Mouse (Mus musculus) testis, adult 2 months (tissue): ENCODE measurements around the gene Gm16253. TPM values are rescaled to one million over a fixed set of nuclear protein-coding genes. Genes with fewer than 3 reads are reported as not detected.
A peak's percentile ranks its signal among the peaks of the same experiment; 100 is the strongest.

Experiments used
- H3K27ac ChIP-seq: fragments of 200-500 bp; 2 replicates; pipeline ENCODE4 v1.5.1; 2012; ENCODE audit warnings: low read depth, low read length; ENCODE audit not compliant: control insufficient read depth, insufficient read depth
- H3K27me3 ChIP-seq: fragments of 200-500 bp; 2 replicates; pipeline ENCODE4 v1.6.1; 2012; ENCODE audit warnings: mild to moderate bottlenecking, low read length, moderate library complexity; ENCODE audit not compliant: control insufficient read depth, insufficient read depth
- H3K36me3 ChIP-seq: fragments of 200-500 bp; 2 replicates; pipeline ENCODE4 v1.6.1; 2012; ENCODE audit warnings: mild to moderate bottlenecking, low read length; ENCODE audit not compliant: control insufficient read depth, insufficient read depth
- H3K4me1 ChIP-seq: fragments of 200-500 bp; 2 replicates; pipeline ENCODE4 v1.6.1; 2012; ENCODE audit warnings: low read length; ENCODE audit not compliant: control insufficient read depth, insufficient read depth
- H3K4me3 ChIP-seq: fragments of 200-500 bp; 2 replicates; pipeline ENCODE4 v1.5.1; 2012; ENCODE audit warnings: low read depth, mild to moderate bottlenecking, low read length, moderate library complexity, mixed read lengths; ENCODE audit not compliant: control insufficient read depth
- CTCF ChIP-seq: fragments of 200-500 bp; IDR thresholded peaks from 2 replicates; pipeline ENCODE4 v1.5.1; 2012; ENCODE audit warnings: low read depth, mild to moderate bottlenecking, inconsistent platforms, low read length, moderate library complexity; ENCODE audit not compliant: control insufficient read depth, insufficient read depth, insufficient replicate concordance
- POLR2A ChIP-seq: fragments of 200-500 bp; IDR thresholded peaks from 2 replicates; pipeline ENCODE4 v1.6.1; 2012; ENCODE audit warnings: low read depth, mild to moderate bottlenecking, inconsistent platforms, low read length, moderate library complexity; ENCODE audit not compliant: control insufficient read depth
- polyA plus RNA-seq: library from polyadenylated mRNA; depleted of rRNA; stranded (reverse); fragments of >200 nt; gene quantifications from 2 replicates; pipeline ENCODE4 v1.2.3, GENCODE M21; 2012

Gene Gm16253
- polyA plus RNA-seq, 1 experiment: not detected

DNA sequence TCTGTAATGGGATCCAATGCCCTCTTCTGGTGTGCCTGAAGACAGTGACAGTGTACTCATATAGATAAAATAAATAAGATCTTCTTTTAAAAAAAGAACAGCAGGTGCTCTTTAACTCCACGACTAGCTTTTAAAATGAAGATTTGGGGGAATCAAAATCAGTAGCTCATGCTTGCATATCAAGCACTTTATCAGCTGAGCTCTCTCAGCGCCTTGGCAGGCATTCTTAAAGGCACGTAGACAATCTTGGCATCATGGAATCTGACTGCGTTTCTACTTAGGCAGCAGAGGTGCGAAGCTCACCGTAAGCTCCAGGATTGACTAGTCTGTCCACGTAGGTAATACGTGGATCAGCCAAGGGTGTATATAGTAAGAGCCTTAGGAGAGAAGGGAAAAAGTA lies 34.2 kb upstream of the Gm16253 start:
- TF ChIP-seq POLR2A (no peak), CTCF (no peak)
- Histone ChIP-seq H3K4me3 (no peak overlapping the region), H3K27ac (no peak overlapping the region), H3K27me3 (no peaks in the 10 kb centered on the region), H3K4me1 (no peaks in the 10 kb centered on the region; the same call in none of the 2 replicates), H3K36me3 (no peaks in the 10 kb centered on the region)

DNA sequence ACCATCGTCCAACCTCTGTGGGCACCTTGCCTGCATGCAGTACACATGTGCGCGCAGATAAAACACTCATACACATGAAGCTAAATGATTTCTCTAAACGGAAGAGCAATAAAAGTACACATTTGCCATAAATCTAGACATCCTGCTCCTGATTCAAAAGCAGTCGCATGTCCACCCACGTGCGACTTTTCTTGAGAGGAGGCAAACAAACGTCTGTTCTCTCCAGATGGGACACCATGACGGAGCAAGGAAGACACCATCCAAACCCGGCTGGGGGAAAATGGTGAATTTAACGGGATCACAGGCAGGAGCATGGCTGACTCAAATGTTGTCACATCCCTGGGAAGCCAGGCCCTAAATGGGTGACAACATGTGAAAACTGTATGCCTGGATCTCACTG lies 33.4 kb upstream of the Gm16253 start:
- no peak overlapping the region for H3K27ac ChIP-seq
- no peak overlapping the region for H3K4me3 ChIP-seq
- H3K36me3 ChIP-seq: no peaks in the 10 kb centered on the region
- no peaks in the 10 kb centered on the region for H3K27me3 ChIP-seq
- H3K4me1 ChIP-seq: no peaks in the 10 kb centered on the region; the same call in none of the 2 replicates
- TF ChIP-seq POLR2A (no peak), CTCF (no peak)

DNA sequence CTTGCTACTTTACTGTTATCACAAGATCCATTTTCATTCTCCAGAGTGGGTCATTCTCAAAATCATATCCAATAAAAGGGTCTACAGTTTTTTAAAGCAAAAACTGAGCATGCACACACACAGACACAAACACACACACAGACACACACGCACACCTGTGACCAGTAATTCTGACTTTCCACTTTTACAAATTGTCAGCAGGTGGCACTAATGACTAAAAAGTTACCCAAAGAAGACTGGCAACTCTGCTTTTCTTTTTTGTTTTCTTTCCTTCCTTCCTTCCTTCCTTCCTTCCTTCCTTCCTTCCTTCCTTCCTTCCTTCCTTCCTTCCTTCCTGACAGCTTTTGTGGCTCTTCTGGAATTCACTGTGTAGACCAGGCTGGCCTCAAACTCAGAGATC lies 31.2 kb upstream of the Gm16253 start:
- Histone ChIP-seq H3K4me1 (no peaks in the 10 kb centered on the region; the same call in none of the 2 replicates), H3K4me3 (no peak overlapping the region), H3K36me3 (no peaks in the 10 kb centered on the region), H3K27ac (no peak overlapping the region), H3K27me3 (no peaks in the 10 kb centered on the region)
- TF ChIP-seq POLR2A: no peak
- TF ChIP-seq CTCF: no peak

DNA sequence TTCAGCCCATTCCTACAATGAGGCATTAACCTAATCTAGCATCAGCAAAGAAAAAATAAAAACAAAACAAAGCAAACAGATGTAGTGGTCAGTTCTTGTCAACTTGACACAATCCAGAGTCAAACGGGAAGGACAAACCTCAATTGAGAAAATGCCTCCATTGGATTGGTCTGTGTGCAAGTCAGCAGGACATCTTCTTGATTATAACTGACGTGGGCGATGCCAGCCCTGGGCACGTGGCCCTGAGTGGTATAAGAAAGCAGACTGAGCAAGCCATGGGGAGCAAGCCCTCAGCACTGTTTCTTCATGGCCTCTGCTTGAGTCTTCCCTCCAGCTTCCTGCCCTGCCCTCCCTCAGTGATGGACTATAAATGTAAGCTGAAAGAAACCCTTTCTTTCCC lies 29.9 kb upstream of the Gm16253 start:
- no peaks in the 10 kb centered on the region; the same call in none of the 2 replicates for H3K4me1 ChIP-seq
- H3K36me3 ChIP-seq: no peaks in the 10 kb centered on the region
- H3K27me3 ChIP-seq: no peaks in the 10 kb centered on the region
- no peak overlapping the region for H3K27ac ChIP-seq
- H3K4me3 ChIP-seq: no peak overlapping the region
- no peak for TF ChIP-seq CTCF
- no peak for TF ChIP-seq POLR2A

DNA sequence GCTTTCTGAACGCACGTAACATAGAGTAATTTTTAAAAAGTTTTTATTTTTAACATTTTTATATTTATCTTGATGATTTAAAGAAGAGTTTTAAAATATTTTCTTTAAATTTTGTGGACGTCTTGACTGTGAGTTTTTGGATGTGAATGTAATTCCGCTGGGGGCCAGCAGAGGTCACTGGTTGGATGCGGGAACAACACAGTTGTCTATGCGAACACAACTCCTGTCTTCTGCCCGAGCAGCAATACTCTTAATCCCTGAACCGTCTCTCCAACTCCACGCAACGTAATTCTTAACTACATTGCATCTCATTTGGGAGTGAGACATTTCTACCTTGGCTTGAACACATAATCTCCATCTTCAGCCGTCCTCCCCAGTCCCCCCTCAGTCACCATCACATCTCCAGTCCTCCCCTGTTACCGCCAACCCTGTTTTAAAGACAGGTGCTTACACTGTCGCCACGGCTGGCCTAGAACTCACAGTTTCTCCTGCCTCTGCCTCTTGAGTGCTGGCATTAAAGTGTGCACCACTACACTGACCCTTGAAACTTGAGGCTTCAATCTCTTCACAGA lies 29.3 kb upstream of the Gm16253 start:
- Histone ChIP-seq H3K4me1 (no peaks in the 10 kb centered on the region; the same call in none of the 2 replicates), H3K36me3 (no peaks in the 10 kb centered on the region), H3K27me3 (no peaks in the 10 kb centered on the region), H3K4me3 (no peak overlapping the region), H3K27ac (no peak overlapping the region)
- TF ChIP-seq CTCF: peak; percentile 69; the same call in 1 of the 2 replicates
- no peak for TF ChIP-seq POLR2A

DNA sequence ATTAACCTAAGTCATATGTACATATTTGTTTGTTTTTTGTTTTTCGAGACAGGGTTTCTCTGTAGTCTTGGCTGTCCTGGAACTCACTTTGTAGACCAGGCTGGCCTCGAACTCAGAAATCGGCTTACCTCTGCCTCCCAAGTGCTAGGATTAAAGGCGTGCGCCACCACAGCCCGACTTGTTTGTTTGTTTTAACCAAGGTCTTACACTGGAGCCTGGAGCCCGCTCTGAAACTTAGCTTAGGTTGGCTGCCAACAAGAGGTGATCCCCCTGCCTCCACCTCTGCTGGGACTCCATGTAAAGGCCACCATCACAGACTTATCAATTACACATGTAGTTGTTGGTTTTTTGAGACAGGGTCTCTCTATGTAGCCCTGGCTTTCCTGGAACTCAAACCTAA lies 28.0 kb upstream of the Gm16253 start:
- TF ChIP-seq CTCF (no peak), POLR2A (no peak)
- Histone ChIP-seq H3K4me1 (no peaks in the 10 kb centered on the region; the same call in none of the 2 replicates), H3K36me3 (no peaks in the 10 kb centered on the region), H3K27ac (no peak overlapping the region), H3K4me3 (no peak overlapping the region), H3K27me3 (no peaks in the 10 kb centered on the region)

DNA sequence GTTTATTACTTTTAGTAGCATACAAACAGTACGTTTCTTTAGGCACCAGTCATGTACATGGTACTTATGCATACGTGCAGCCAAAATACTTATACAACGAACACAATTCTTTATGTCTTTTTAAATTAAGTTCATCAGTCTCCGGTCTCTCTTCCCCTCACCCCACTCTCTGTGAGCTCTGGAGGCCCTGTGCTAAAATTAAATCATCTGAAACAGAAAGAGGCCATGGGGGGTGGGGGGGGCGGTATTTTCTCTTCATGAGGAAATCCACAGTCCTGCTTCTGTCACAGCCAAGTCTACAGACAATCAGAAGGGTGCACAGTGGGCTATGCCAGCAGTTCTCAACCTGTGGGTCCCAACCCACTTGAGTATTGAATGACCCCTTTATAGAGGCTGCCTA lies 27.4 kb upstream of the Gm16253 start:
- no peaks in the 10 kb centered on the region; the same call in none of the 2 replicates for H3K4me1 ChIP-seq
- H3K27me3 ChIP-seq: no peaks in the 10 kb centered on the region
- no peaks in the 10 kb centered on the region for H3K36me3 ChIP-seq
- no peak overlapping the region for H3K4me3 ChIP-seq
- TF ChIP-seq POLR2A: no peak
- no peak for TF ChIP-seq CTCF
- H3K27ac ChIP-seq: no peak overlapping the region
